32 mouse cellular contexts compared by ENCODE assay signal in the genomic region with DNA sequence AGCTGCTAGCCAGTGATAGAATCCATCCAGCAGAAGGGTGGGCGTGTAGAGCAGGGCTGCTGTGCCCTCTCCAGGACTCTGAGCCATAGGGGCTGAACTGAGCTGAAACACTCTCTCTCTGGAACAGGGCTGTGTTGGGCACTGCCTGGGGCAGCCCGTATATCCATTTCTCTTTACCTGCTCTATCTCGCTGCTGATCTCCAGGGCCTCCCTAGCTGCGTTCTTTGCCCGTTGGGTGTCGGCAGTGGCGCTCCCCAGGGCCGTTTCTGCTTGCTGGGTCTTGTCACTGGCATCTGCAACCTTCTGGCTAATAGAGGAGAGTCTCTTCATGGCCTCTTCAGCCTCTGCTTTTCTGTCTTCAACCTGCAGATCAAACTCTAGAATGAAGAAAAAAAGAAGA. TPM values are rescaled to one million over a fixed set of nuclear protein-coding genes. Genes with fewer than 3 reads are reported as not detected.
DNase-seq lines count a peak whose midpoint lies in the region; ATAC-seq lines count a peak whose summit lies in the region.
"Had no signal": no experiment of that assay in that cellular context is flagged by ENCODE, and none has a peak within 500 bp of the region (broad histone marks: within the 10 kb centered on the region; RNA-seq: fewer than 3 reads in every experiment).

No protein-coding gene starts in this region.

- no peak overlapping the region for H3K4me2 ChIP-seq in heart, embryonic 15.5 days
- H3K4me2 ChIP-seq in stomach, embryonic 16.5 days (ENCODE audit: low read depth, low read length): no peak overlapping the region
- H3K4me2 ChIP-seq: embryonic facial prominence, embryonic 13.5 days; heart, embryonic 12.5 days; hindbrain, embryonic 14.5 days; limb, embryonic 15.5 days; liver, embryonic 13.5 days; midbrain, embryonic 13.5 days had no signal

- no peaks in the 10 kb centered on the region for H3K9me3 ChIP-seq in heart, embryonic 15.5 days (replicated peaks)
- H3K9me3 ChIP-seq in stomach, embryonic 16.5 days (replicated peaks; ENCODE audit: control insufficient read depth, low read length): no peaks in the 10 kb centered on the region
- H3K9me3 ChIP-seq: embryonic facial prominence, embryonic 13.5 days; heart, embryonic 12.5 days; limb, embryonic 10.5 days; limb, embryonic 15.5 days; liver, embryonic 13.5 days; midbrain, embryonic 13.5 days had no signal

- H3K36me3 ChIP-seq in heart, embryonic 15.5 days: no peaks in the 10 kb centered on the region
- H3K36me3 ChIP-seq in stomach, embryonic 16.5 days (ENCODE audit: control insufficient read depth, insufficient read depth, low read length): no peaks in the 10 kb centered on the region
- H3K36me3 ChIP-seq: embryonic facial prominence, embryonic 13.5 days; heart, embryonic 12.5 days; limb, embryonic 10.5 days; limb, embryonic 15.5 days; liver, embryonic 13.5 days; midbrain, embryonic 13.5 days had no signal

- no peaks in the 10 kb centered on the region for H3K27me3 ChIP-seq in heart, embryonic 15.5 days
- H3K27me3 ChIP-seq in stomach, embryonic 16.5 days (ENCODE audit: control insufficient read depth, insufficient read depth, low read length): no peaks in the 10 kb centered on the region
- H3K27me3 ChIP-seq: embryonic facial prominence, embryonic 13.5 days; heart, embryonic 12.5 days; limb, embryonic 15.5 days; midbrain, embryonic 13.5 days had no signal

- H3K27ac ChIP-seq in heart, embryonic 15.5 days: 0 out of 2 replicates have a peak overlapping the region, but pooled peaks have one; percentile 20
- peak overlapping the region; percentile 39 for H3K27ac ChIP-seq in stomach, embryonic 16.5 days (ENCODE audit: low read length)
- H3K27ac ChIP-seq: embryonic facial prominence, embryonic 13.5 days; hindbrain, embryonic 14.5 days; limb, embryonic 10.5 days; limb, embryonic 15.5 days; liver, embryonic 13.5 days; midbrain, embryonic 13.5 days had no signal

- WGBS in heart, embryonic 15.5 days: 68% methylated on average over 8 of the region's 8 CpGs
- WGBS in stomach, embryonic 16.5 days: 59% methylated on average over 8 of the region's 8 CpGs

- H3K4me1 ChIP-seq in heart, embryonic 15.5 days (replicated peaks): peaks cover 40% of the 10 kb centered on the region
- H3K4me1 ChIP-seq in stomach, embryonic 16.5 days (ENCODE audit: control insufficient read depth, insufficient read depth, low read length): peaks cover 17% of the 10 kb centered on the region; the same call in 1 of the 2 replicates
- H3K4me1 ChIP-seq: liver, embryonic 13.5 days; midbrain, embryonic 13.5 days had no signal

- no peak for ATAC-seq in heart, embryonic 15.5 days (replicated peaks; ENCODE audit: insufficient number of reproducible peaks, insufficient read depth, low FRiP score, low read depth)
- no peak for ATAC-seq in stomach, embryonic 16.5 days (ENCODE audit: insufficient read depth, low FRiP score)
- ATAC-seq: activated CD4-positive, CD25-positive, alpha-beta regulatory T cell, adult 4 months; forebrain, embryonic 16.5 days; intestine, postnatal 0 days; midbrain, embryonic 13.5 days had no signal

- intact Hi-C loops in heart, postnatal 36 days (cut with DNase I): no loop called here

- no peak overlapping the region for H3K4me3 ChIP-seq in heart, embryonic 15.5 days
- H3K4me3 ChIP-seq in stomach, embryonic 16.5 days (replicated peaks; ENCODE audit: low read length): no peak overlapping the region
- H3K4me3 ChIP-seq: embryonic facial prominence, embryonic 13.5 days; erythroblast, embryonic 14.5 days; heart, embryonic 12.5 days; limb, embryonic 10.5 days; limb, embryonic 15.5 days; liver, embryonic 13.5 days; midbrain, embryonic 13.5 days had no signal

- 0 out of 2 replicates have a peak overlapping the region, but pooled peaks have one; percentile 6 for H3K9ac ChIP-seq in heart, embryonic 15.5 days
- H3K9ac ChIP-seq in stomach, embryonic 16.5 days (ENCODE audit: low read length): no peak overlapping the region
- H3K9ac ChIP-seq: embryonic facial prominence, embryonic 13.5 days; heart, embryonic 12.5 days; hindbrain, embryonic 14.5 days; limb, embryonic 15.5 days; liver, embryonic 13.5 days; midbrain, embryonic 13.5 days had no signal

- DNase-seq in heart, postnatal 36 days: no peak
- DNase-seq in urinary bladder, postnatal 14 days (ENCODE audit: low spot score): peak; percentile 77
- no peak for DNase-seq in urinary bladder, postnatal 10 days (ENCODE audit: low spot score)
- DNase-seq in yolk sac, embryonic 10.5 days (ENCODE audit: low spot score): no peak
- DNase-seq: adrenal gland, adult 2 months; adrenal gland, postnatal 36 days; B cell, adult 2 months; cerebellum, adult 18-20 months; cerebellum, postnatal 10 days; kidney, adult 9 months; kidney, postnatal 10 days; layer of hippocampus, postnatal 36 days; liver, embryonic 13.5 days; lung, adult 18-20 months; lung, postnatal 10 days; retina, postnatal 1 day; right cerebral cortex, postnatal 14 days; thymus, postnatal 4 days had no signal

RNA-seq across cellular contexts. Expression of gene Lamc2, which starts 57.5 kb away (rescaled TPM):
- 7.8 and 12.7 TPM in 2 replicates for polyA plus RNA-seq in heart, embryonic 15.5 days (2015; fragmentation: Nextera tagmentation; extraction: Ambion mirVana)
- total RNA-seq in heart, postnatal 36 days (2021): 1 to 10 TPM; 6.3 to 7.7 TPM
- polyA plus RNA-seq in stomach, embryonic 16.5 days (2015; fragmentation: Nextera tagmentation; extraction: Ambion mirVana): 15.6 and 20.9 TPM in 2 replicates
- total RNA-seq: common myeloid progenitor, adult 5-6 weeks; hematopoietic stem cell, adult 5-6 weeks had no signal
